Mouse (Mus musculus) heart, adult 10 weeks (tissue): Measurements from ENCODE around the gene Rhog. TPM values are rescaled to one million over a fixed set of nuclear protein-coding genes. Genes with fewer than 3 reads are reported as not detected.

Experiments used
- polyA plus RNA-seq: library from polyadenylated mRNA; stranded (reverse); fragments of 350-450 nt; fragmentation: Illumina TruSeq; extraction: RNeasy Lipid Tissue Mini Kit (QIAGEN cat#74804); gene quantifications from one replicate; pipeline ENCODE4 v1.2.3, GENCODE M21; 2014; ENCODE audit warnings: low read depth, low replicate concordance

Gene Rhog
- polyA plus RNA-seq: 22.6 TPM

DNA sequence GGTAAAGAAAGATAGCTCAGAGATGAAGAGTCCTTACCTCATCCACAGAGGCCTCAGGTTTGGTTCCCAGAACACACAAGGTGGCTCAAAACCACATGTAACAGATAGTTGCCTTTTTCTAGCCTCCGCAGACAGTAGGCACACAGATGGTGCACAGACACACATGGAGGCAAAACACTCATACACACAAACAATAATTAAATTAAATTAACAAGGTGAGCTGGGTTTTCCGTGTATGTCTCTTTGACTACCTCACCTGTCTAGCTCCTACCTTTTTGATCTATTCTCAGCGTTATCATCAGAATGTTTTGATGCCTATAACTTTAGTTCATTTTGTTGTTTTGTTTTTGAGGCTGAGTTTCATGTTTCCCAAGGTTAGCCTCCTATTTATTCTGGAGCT is at the start of gene Rhog:
TSS of gene Rhog (minus strand) at position 101 of the 400 bp plus-strand sequence.

DNA sequence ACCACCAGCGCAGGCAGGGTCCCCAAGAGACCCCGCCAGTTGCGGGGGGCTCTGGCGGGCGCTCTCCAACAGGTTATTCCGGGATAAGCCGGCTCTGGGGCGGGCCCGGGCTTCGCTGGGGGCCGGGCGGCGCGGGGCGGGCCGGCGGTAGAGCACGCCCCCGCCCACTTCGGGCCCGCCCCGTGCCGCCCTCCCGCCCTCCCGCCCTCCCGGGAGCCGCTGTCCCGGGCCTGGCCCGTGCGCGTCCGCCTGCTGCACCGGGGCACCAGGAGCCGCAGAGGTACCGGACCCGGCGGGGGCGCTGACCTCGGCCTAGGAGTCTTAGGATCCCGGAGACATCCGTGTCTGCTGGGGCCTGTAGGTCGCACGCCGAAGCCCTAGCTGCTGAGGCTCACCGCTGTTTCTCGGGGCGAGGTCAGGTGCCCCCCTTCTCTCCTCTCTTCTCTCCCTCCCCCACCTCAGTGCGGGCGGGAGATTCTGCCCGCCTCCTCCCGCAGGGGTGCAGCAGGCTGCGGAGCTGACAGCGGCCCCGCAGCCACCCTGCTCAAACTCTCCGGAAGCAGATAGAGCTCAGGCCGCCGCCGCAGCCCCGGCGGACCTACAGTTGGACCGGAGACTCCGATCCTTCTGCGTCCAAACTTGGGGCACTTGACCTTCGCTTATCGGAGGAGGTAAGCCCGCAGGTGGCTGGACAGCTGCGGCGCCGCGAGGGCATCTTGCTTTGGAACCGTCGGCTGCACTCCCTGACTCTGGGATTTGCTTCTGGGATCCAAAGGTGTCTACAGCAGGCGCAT is 11.9 kb upstream of the Rhog start, which contains the start of gene Stim1:
TSS of gene Stim1 (plus strand) at position 206 of the 794 bp plus-strand sequence.

GRCm38 (mm10) chr7:102209756-102210721 is 45.8 kb downstream of the Rhog start, which contains the start of the genes Nup98 and Pgap2:
Gene Nup98 (minus strand): TSS chr7:102210176.
Gene Pgap2 (plus strand): TSS chr7:102210208.

Other genes starting within 250 kb of the Rhog start
- gene Il18bp, start 237.4 kb downstream of the Rhog start, polyA plus RNA-seq: 10.1 TPM
- gene Rnf121, start 190.6 kb downstream of the Rhog start, polyA plus RNA-seq: 22.1 TPM
- 12.8 TPM for gene Xndc1, start 190.5 kb downstream of the Rhog start, polyA plus RNA-seq
- 2.4 TPM for gene Xntrpc, start 190.3 kb downstream of the Rhog start, polyA plus RNA-seq
- not detected for gene Trpc2, start 172.9 kb downstream of the Rhog start, polyA plus RNA-seq
- 249 TPM for gene Art1, start 154.3 kb downstream of the Rhog start, polyA plus RNA-seq
- 31.9 TPM for gene Art5, start 146.6 kb downstream of the Rhog start, polyA plus RNA-seq
- not detected for gene Chrna10, start 139.2 kb downstream of the Rhog start, polyA plus RNA-seq
- gene Nup98, start 45.9 kb downstream of the Rhog start, polyA plus RNA-seq: 17.3 TPM
- 72.1 TPM for gene Pgap2, start 45.8 kb downstream of the Rhog start, polyA plus RNA-seq
- gene Stim1, start 11.8 kb upstream of the Rhog start, polyA plus RNA-seq: 14.8 TPM
- 12.9 TPM for gene Rrm1, start 185.6 kb upstream of the Rhog start, polyA plus RNA-seq
- not detected for gene Olfr543, start 225.6 kb upstream of the Rhog start, polyA plus RNA-seq
- gene Olfr544, start 232.3 kb upstream of the Rhog start, polyA plus RNA-seq: not detected
- gene Olfr545, start 243.5 kb upstream of the Rhog start, polyA plus RNA-seq: not detected